Mouse (Mus musculus): Measurements from ENCODE around the gene Mindy2.

- TF ChIP-seq EP300 (IDR thresholded peaks at IDR 0.05; ENCODE audit: insufficient read depth, low read depth, low read length) (no peak), POLR2A (IDR thresholded peaks at IDR 0.05; ENCODE audit: insufficient read depth, low read depth, low read length) (no peak), CTCF (IDR thresholded peaks at IDR 0.05) (no peak)
Measured at GRCm38 (mm10) chr9:70691772-70692693, 35.1 kb upstream of the Mindy2 start.
